Comparison of ENCODE assay signal across 12 mouse cellular contexts in genomic region chr2:148567930-148568481, GRCm38 (mm10).
DNase-seq lines count a peak whose midpoint lies in the region; ATAC-seq and TF ChIP-seq lines count a peak whose summit lies in the region.
"Had no signal": no experiment of that assay in that cellular context is flagged by ENCODE, and none has a peak within 500 bp of the region (broad histone marks: within the 10 kb centered on the region; RNA-seq: fewer than 3 reads in every experiment).

No protein-coding gene starts in this region.

- H3K9ac ChIP-seq in liver, adult 2 months (ENCODE audit: low read depth, low read length), result no peak overlapping the region
- H3K9ac ChIP-seq: hindbrain, embryonic 15.5 days had no signal

- no peaks in the 10 kb centered on the region for H3K27me3 ChIP-seq in liver, adult 2 months (ENCODE audit: control insufficient read depth, insufficient read depth, low read length)
- H3K27me3 ChIP-seq: hindbrain, embryonic 15.5 days had no signal

- no peaks in the 10 kb centered on the region for H3K36me3 ChIP-seq in liver, adult 2 months (ENCODE audit: control insufficient read depth, insufficient read depth, low read length)
- H3K36me3 ChIP-seq: hindbrain, embryonic 15.5 days had no signal

- peaks cover 2% of the 10 kb centered on the region; the same call in 1 of the 2 replicates for H3K4me1 ChIP-seq in liver, adult 2 months (ENCODE audit: control insufficient read depth, insufficient read depth, low read length)
- H3K4me1 ChIP-seq: hindbrain, embryonic 15.5 days had no signal

- intact Hi-C loops in left cerebral cortex, postnatal 25 days (cut with DNase I), result no loop called here

- no peak overlapping the region for H3K4me3 ChIP-seq in liver, adult 2 months (ENCODE audit: insufficient read depth, low read depth, low read length)
- H3K4me3 ChIP-seq: hindbrain, embryonic 15.5 days had no signal

- ATAC-seq in megakaryocyte, adult 5-6 weeks (ENCODE audit: poor library complexity, severe bottlenecking), result peak; percentile 82

- TF ChIP-seq CTCF in liver, adult 2 months (IDR thresholded peaks at IDR 0.05; ENCODE audit: low read depth, low read length), result no peak

- peak; percentile 36 for DNase-seq in adrenal gland, adult 2 months
- DNase-seq in adrenal gland, postnatal 25 days, result no peak
- peak; percentile 34 for DNase-seq in liver, adult 2 months (ENCODE audit: extremely low read depth, low read depth, low spot score)
- no peak for DNase-seq in liver
- peak; percentile 47 for DNase-seq in heart, adult 8-10 months (ENCODE audit: low spot score)
- no peak for DNase-seq in thymus, adult 18-20 months
- no peak for DNase-seq in left cerebral cortex, postnatal 25 days (ENCODE audit: low spot score in 2 of 2)
- DNase-seq: cerebellum, postnatal 14 days; right cerebral cortex, postnatal 25 days; thymus, adult 2 months had no signal

- H3K79me2 ChIP-seq in liver, adult 2 months (ENCODE audit: control insufficient read depth, insufficient read depth, low read length), result no peaks in the 10 kb centered on the region

- H3K27ac ChIP-seq in liver, adult 2 months (replicated peaks; ENCODE audit: insufficient read depth, low read depth, low read length), result no peak overlapping the region; the same call in 1 of the 2 replicates
- H3K27ac ChIP-seq: hindbrain, embryonic 15.5 days had no signal

- 52% methylated on average over 2 of the region's 2 CpGs for WGBS in liver, adult 2 months

- TF ChIP-seq POLR2A in liver, adult 2 months (IDR thresholded peaks at IDR 0.05; ENCODE audit: extremely low read depth, insufficient read depth, low read length), result no peak

Comparison
In these comparisons a context has a peak if more than half of its experiments do, and no peak if none do; other contexts are left out.
1. DNase-seq: peak in adrenal gland, adult 2 months (single experiment), liver, adult 2 months (single experiment) and heart, adult 8-10 months (single experiment); none in adrenal gland, postnatal 25 days (single experiment), liver (single experiment), thymus, adult 18-20 months (0 of 2) and left cerebral cortex, postnatal 25 days (0 of 2).